Mouse (Mus musculus) E14TG2a.4 (cell line): Measurements from ENCODE around the gene 4930568D16Rik.

ENCODE experiments used
- H3K27me3 ChIP-seq: 2 replicates; pipeline ENCODE4 v1.6.1; 2014; ENCODE audit warnings: low read length, control low read depth; ENCODE audit not compliant: insufficient read depth
- H3K36me3 ChIP-seq: 2 replicates; pipeline ENCODE4 v1.6.1; 2014; ENCODE audit warnings: low read length, control low read depth; ENCODE audit not compliant: insufficient read depth
- H3K4me1 ChIP-seq: replicated peaks from 2 replicates; pipeline ENCODE4 v1.6.1; 2014; ENCODE audit warnings: low read depth, low read length, control low read depth
- H3K4me3 ChIP-seq: replicated peaks from 2 replicates; pipeline ENCODE4 v1.5.1; 2014; ENCODE audit warnings: mild to moderate bottlenecking, low read length
- H3K9me3 ChIP-seq: 2 replicates; pipeline ENCODE4 v1.6.1; 2014; ENCODE audit warnings: low read length, control low read depth
- CTCF ChIP-seq: conservative IDR thresholded peaks from 2 replicates; pipeline ENCODE4 v1.5.1; 2014; ENCODE audit warnings: low read length
- NANOG ChIP-seq: IDR thresholded peaks from 2 replicates; pipeline ENCODE4 v1.6.1; 2014; ENCODE audit warnings: borderline replicate concordance, low read length, mixed read lengths
- POU5F1 ChIP-seq: IDR thresholded peaks from 2 replicates; pipeline ENCODE4 v1.6.1; 2014; ENCODE audit warnings: low read length, borderline replicate concordance

Gene 4930568D16Rik

DNA sequence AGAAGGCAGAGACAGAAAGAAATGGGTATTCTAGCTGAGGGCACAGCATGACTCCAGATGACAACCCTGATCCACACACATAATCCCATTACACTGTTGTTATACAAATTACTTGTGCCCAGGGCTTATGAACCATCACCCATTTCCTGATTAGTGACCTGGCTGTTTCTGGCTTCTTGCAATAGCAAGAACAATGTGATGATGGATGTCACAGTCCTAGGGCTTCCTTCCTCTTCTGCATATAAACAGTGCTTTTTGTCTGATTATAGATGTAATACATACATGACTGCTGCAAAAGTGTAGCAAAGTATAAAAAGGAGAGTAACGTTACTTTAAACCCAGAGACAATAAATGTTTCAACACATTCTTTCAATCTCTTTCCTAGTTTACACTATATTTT, 40.6 kb downstream of the 4930568D16Rik start:
- H3K27me3 ChIP-seq = no peaks in the 10 kb centered on the region
- H3K4me1 ChIP-seq = peaks cover 5% of the 10 kb centered on the region; the same call in 1 of the 2 replicates
- no peaks in the 10 kb centered on the region for H3K36me3 ChIP-seq
- TF ChIP-seq POU5F1 (no peak), CTCF (no peak), NANOG (no peak)
- no peak overlapping the region for H3K4me3 ChIP-seq
- no peaks in the 10 kb centered on the region for H3K9me3 ChIP-seq

DNA sequence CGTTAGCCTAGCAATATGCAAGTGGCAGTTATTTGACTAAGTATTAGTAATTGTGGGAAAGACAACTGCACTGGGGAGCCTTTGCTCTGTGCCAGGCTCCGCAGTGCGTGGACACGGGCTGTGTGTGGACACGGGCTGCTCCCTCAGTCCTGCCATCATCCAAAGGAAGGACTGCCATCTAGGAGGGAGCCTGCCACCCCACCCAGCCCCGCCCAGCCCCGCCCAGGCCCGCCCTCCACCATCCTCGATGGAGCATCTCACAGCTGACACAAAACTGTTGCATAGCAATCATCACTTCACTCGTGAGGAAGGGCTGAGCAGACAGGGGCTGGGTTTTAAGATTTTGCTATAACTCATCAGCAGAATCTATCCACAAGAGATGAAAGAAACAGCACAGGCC, 41.6 kb downstream of the 4930568D16Rik start:
- no peaks in the 10 kb centered on the region for H3K27me3 ChIP-seq
- H3K4me3 ChIP-seq = no peak overlapping the region
- H3K36me3 ChIP-seq = no peaks in the 10 kb centered on the region
- peaks cover 10% of the 10 kb centered on the region; the same call in 1 of the 2 replicates for H3K4me1 ChIP-seq
- no peak for TF ChIP-seq CTCF
- TF ChIP-seq NANOG = no peak
- TF ChIP-seq POU5F1 = no peak
- H3K9me3 ChIP-seq = no peaks in the 10 kb centered on the region

DNA sequence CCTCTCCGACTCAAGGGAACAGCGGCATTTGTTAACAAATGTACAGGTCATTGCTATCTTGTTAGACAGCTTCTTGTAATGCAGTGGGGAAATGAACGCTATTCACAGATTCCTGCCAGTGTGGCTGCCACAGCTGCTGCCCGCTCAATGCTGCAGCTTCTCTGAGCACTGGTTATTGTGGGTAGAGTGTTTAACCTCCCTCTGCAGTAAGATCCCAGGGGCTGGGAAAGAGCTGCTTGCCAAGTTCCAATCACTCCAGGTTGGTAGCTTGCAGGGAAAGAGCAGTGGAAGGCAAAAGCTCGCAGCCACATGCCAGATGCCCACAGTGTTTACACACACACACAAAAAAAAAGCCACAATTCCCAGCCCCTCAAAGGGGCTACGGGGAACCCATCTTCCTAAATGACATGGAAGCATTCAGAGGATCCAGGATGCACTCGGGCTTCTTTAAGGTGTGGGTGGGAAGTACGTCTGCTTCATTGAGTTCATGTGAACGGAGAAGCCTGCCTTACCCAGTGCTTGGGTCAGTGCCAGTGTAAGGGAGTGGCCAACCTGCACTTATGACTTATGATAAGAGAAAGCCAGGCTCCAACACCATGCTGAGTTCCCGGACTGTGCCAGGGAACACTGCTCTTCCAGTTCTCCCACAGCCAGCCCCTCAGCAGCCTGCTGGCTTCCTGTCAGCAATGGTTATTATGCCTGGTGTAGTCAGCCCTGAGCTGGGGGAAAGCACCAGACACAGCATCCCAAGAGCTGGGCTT, 44.9 kb downstream of the 4930568D16Rik start:
- TF ChIP-seq POU5F1 = no peak
- no peak for TF ChIP-seq CTCF
- TF ChIP-seq NANOG = no peak
- Histone ChIP-seq H3K36me3 (no peaks in the 10 kb centered on the region; the same call in 1 of the 2 replicates), H3K9me3 (no peaks in the 10 kb centered on the region), H3K4me3 (no peak overlapping the region), H3K27me3 (no peaks in the 10 kb centered on the region), H3K4me1 (peaks cover 14% of the 10 kb centered on the region; the same call in 1 of the 2 replicates)

GRCm38 (mm10) chr2:35320399-35320798, 47.1 kb downstream of the 4930568D16Rik start:
- Histone ChIP-seq H3K9me3 (no peaks in the 10 kb centered on the region), H3K4me3 (no peak overlapping the region), H3K4me1 (peaks cover 14% of the 10 kb centered on the region; the same call in 1 of the 2 replicates), H3K27me3 (no peaks in the 10 kb centered on the region), H3K36me3 (no peaks in the 10 kb centered on the region; the same call in 1 of the 2 replicates)
- no peak for TF ChIP-seq NANOG
- no peak for TF ChIP-seq POU5F1
- no peak for TF ChIP-seq CTCF

DNA sequence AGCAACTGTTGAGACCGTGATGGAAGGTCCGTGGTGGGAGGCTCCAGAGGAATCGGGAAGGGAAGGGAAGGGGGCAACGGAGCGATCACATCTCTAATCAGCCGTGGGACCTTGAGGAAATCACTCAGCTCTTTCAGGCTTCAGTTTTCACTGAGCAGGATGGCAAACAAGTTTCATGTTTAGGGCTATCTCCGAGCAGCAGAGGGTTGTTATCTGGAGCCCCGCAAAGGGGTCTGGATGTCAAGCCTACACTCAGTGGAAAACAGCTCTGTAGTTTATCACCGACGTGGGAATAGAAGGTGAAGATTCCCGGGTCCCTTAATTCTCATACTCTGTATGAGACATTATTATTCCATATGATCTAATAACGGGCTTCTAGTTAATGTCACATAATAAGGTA, 49.1 kb downstream of the 4930568D16Rik start:
- Histone ChIP-seq H3K27me3 (no peaks in the 10 kb centered on the region), H3K4me3 (no peak overlapping the region), H3K36me3 (no peaks in the 10 kb centered on the region; the same call in 1 of the 2 replicates), H3K4me1 (peaks cover 14% of the 10 kb centered on the region; the same call in 1 of the 2 replicates), H3K9me3 (no peaks in the 10 kb centered on the region)
- TF ChIP-seq CTCF (no peak), POU5F1 (no peak), NANOG (no peak)

- Histone ChIP-seq H3K4me1 (peaks cover 14% of the 10 kb centered on the region; the same call in 1 of the 2 replicates), H3K36me3 (no peaks in the 10 kb centered on the region; the same call in 1 of the 2 replicates), H3K27me3 (no peaks in the 10 kb centered on the region), H3K4me3 (no peak overlapping the region), H3K9me3 (no peaks in the 10 kb centered on the region)
- no peak for TF ChIP-seq CTCF
- no peak for TF ChIP-seq NANOG
- TF ChIP-seq POU5F1 = no peak
Measured at GRCm38 (mm10) chr2:35317604-35318003, 49.9 kb downstream of the 4930568D16Rik start.

- TF ChIP-seq NANOG = no peak
- no peak for TF ChIP-seq POU5F1
- no peak for TF ChIP-seq CTCF
- H3K27me3 ChIP-seq = peaks cover 5% of the 10 kb centered on the region; the same call in 1 of the 2 replicates
- H3K9me3 ChIP-seq = 0 out of 2 replicates have a peak, but pooled peaks cover 6% of the 10 kb centered on the region
- no peaks in the 10 kb centered on the region; the same call in 1 of the 2 replicates for H3K36me3 ChIP-seq
- H3K4me1 ChIP-seq = 0 out of 2 replicates have a peak, but pooled peaks cover 2% of the 10 kb centered on the region
- no peak overlapping the region for H3K4me3 ChIP-seq
Measured at GRCm38 (mm10) chr2:35314300-35314699, 53.2 kb downstream of the 4930568D16Rik start.

- Histone ChIP-seq H3K4me3 (no peak overlapping the region), H3K4me1 (no peaks in the 10 kb centered on the region), H3K9me3 (0 out of 2 replicates have a peak, but pooled peaks cover 6% of the 10 kb centered on the region), H3K36me3 (no peaks in the 10 kb centered on the region), H3K27me3 (peaks cover 5% of the 10 kb centered on the region; the same call in 1 of the 2 replicates)
- TF ChIP-seq POU5F1 = no peak
- TF ChIP-seq NANOG = no peak
- TF ChIP-seq CTCF = no peak
Measured at GRCm38 (mm10) chr2:35309906-35310493, 57.5 kb downstream of the 4930568D16Rik start.

DNA sequence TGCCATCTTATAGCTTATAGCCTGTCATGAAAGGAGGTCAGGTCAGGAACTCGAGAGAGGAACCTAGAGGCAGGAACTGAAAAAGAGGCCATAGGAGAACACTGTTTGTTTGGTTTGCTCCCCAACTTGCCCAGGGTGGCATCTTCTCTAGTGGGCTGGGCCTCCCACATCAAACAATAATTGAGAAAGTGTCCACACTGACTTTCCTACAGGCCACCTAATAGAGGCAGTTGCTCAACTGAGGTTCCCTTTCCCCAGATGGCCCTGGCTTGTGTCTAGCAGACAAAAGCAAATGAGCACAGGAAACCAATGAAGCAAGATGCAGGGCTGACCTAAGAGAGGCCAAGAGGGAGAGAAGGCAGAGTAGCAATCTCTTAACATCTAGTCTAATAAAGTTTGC, 59.4 kb downstream of the 4930568D16Rik start:
- H3K27me3 ChIP-seq = peaks cover 18% of the 10 kb centered on the region
- 0 out of 2 replicates have a peak, but pooled peaks cover 6% of the 10 kb centered on the region for H3K9me3 ChIP-seq
- no peak for TF ChIP-seq NANOG
- no peak for TF ChIP-seq POU5F1
- no peak for TF ChIP-seq CTCF
- H3K36me3 ChIP-seq = no peaks in the 10 kb centered on the region
- 0 out of 2 replicates have a peak, but pooled peaks cover under 1% of the 10 kb centered on the region for H3K4me1 ChIP-seq
- no peak overlapping the region for H3K4me3 ChIP-seq
